ENCODE assay signal across 11 mouse cellular contexts in genomic region chr6:90920510-90921220, GRCm38 (mm10).
DNase-seq lines count a peak whose midpoint lies in the region; ATAC-seq and TF ChIP-seq lines count a peak whose summit lies in the region.
"Had no signal": no experiment of that assay in that cellular context is flagged by ENCODE, and none has a peak within 500 bp of the region (broad histone marks: within the 10 kb centered on the region; RNA-seq: fewer than 3 reads in every experiment).

No protein-coding gene starts in this region.

- WGBS in lung, embryonic 14.5 days, result 18% methylated on average over 5 of the region's 5 CpGs
- WGBS in forebrain, embryonic 16.5 days, result 39% methylated on average over 5 of the region's 5 CpGs

- no peaks in the 10 kb centered on the region for H3K27me3 ChIP-seq in lung, embryonic 14.5 days (ENCODE audit: insufficient read depth, low read length)
- H3K27me3 ChIP-seq in forebrain, embryonic 16.5 days (replicated peaks; ENCODE audit: control insufficient read depth, insufficient read depth, low read length), result no peaks in the 10 kb centered on the region
- H3K27me3 ChIP-seq: embryonic facial prominence, embryonic 13.5 days; limb, embryonic 15.5 days had no signal

- no peak overlapping the region for H3K4me2 ChIP-seq in lung, embryonic 14.5 days
- no peak overlapping the region for H3K4me2 ChIP-seq in forebrain, embryonic 16.5 days (ENCODE audit: low read length)
- H3K4me2 ChIP-seq: embryonic facial prominence, embryonic 13.5 days; limb, embryonic 15.5 days had no signal

- H3K27ac ChIP-seq in lung, embryonic 14.5 days (ENCODE audit: low read depth), result no peak overlapping the region
- no peak overlapping the region for H3K27ac ChIP-seq in forebrain, embryonic 16.5 days (ENCODE audit: low read length)
- H3K27ac ChIP-seq: embryonic facial prominence, embryonic 13.5 days had no signal

- peak; percentile 36 for DNase-seq in embryo, embryonic 10.5 days (ENCODE audit: low spot score)
- no peak for DNase-seq in embryo, embryonic 10 days (ENCODE audit: low spot score)
- peak; percentile 58 for DNase-seq in lung, embryonic 14.5 days
- DNase-seq in lung, postnatal 14 days, result no peak
- peak; percentile 48 for DNase-seq in mesoderm, embryonic 11.5 days (ENCODE audit: low read depth, low spot score)
- DNase-seq in adrenal gland, postnatal 14 days, result no peak
- no peak for DNase-seq in ovary, postnatal 14 days (ENCODE audit: low spot score)
- DNase-seq: gastrocnemius, postnatal 10 days had no signal

- H3K4me3 ChIP-seq in lung, embryonic 14.5 days (ENCODE audit: low read depth, low read length), result no peak overlapping the region
- no peak overlapping the region for H3K4me3 ChIP-seq in forebrain, embryonic 16.5 days (replicated peaks; ENCODE audit: low read length)
- H3K4me3 ChIP-seq: embryonic facial prominence, embryonic 13.5 days; limb, embryonic 15.5 days had no signal

- no peaks in the 10 kb centered on the region for H3K36me3 ChIP-seq in lung, embryonic 14.5 days (ENCODE audit: insufficient read depth)
- no peaks in the 10 kb centered on the region for H3K36me3 ChIP-seq in forebrain, embryonic 16.5 days (ENCODE audit: control insufficient read depth, insufficient read depth)
- H3K36me3 ChIP-seq: embryonic facial prominence, embryonic 13.5 days; limb, embryonic 15.5 days had no signal

- no peak for TF ChIP-seq CTCF in lung, embryonic 14.5 days (IDR thresholded peaks at IDR 0.05; ENCODE audit: low read depth)

- no peaks in the 10 kb centered on the region; the same call in 1 of the 2 replicates for H3K9me3 ChIP-seq in lung, embryonic 14.5 days (ENCODE audit: low read depth, low read length)
- no peaks in the 10 kb centered on the region for H3K9me3 ChIP-seq in forebrain, embryonic 16.5 days (ENCODE audit: control insufficient read depth, low read length)
- H3K9me3 ChIP-seq: embryonic facial prominence, embryonic 13.5 days; limb, embryonic 15.5 days had no signal

- H3K9ac ChIP-seq in lung, embryonic 14.5 days, result no peak overlapping the region
- H3K9ac ChIP-seq in forebrain, embryonic 16.5 days (replicated peaks; ENCODE audit: low read depth, low read length), result no peak overlapping the region
- H3K9ac ChIP-seq: embryonic facial prominence, embryonic 13.5 days; limb, embryonic 15.5 days had no signal

- peaks cover 14% of the 10 kb centered on the region for H3K4me1 ChIP-seq in lung, embryonic 14.5 days (ENCODE audit: insufficient read depth)
- peaks cover 12% of the 10 kb centered on the region for H3K4me1 ChIP-seq in forebrain, embryonic 16.5 days (replicated peaks; ENCODE audit: control insufficient read depth, insufficient read depth, low read length)

- peak; percentile 56; the same call in 1 of the 2 replicates for ATAC-seq in lung, embryonic 14.5 days (ENCODE audit: insufficient read depth)
- ATAC-seq in forebrain, embryonic 16.5 days, result peak; percentile 50; the same call in 1 of the 2 replicates

Comparison
In these comparisons a context has a peak if more than half of its experiments do, and no peak if none do; other contexts are left out.
1. DNase-seq: peak in embryo, embryonic 10.5 days (single experiment), lung, embryonic 14.5 days (single experiment) and mesoderm, embryonic 11.5 days (single experiment); none in embryo, embryonic 10 days (single experiment), lung, postnatal 14 days (single experiment), adrenal gland, postnatal 14 days (single experiment) and ovary, postnatal 14 days (single experiment).